Mouse (Mus musculus): ENCODE measurements around the gene Tk1. TPM values are rescaled to one million over a fixed set of nuclear protein-coding genes. Genes with fewer than 3 reads are reported as not detected.
A peak's percentile ranks its signal among the peaks of the same experiment; 100 is the strongest.
"Not testable (repeated sequence)": the region's sequence is repeated elsewhere in the genome, so short reads cannot be mapped to it uniquely, and the experiment has no call there.

Gene Tk1
- total RNA-seq, 2 experiments from 2014 or later, result 1.0 to 1.9 TPM

DNA sequence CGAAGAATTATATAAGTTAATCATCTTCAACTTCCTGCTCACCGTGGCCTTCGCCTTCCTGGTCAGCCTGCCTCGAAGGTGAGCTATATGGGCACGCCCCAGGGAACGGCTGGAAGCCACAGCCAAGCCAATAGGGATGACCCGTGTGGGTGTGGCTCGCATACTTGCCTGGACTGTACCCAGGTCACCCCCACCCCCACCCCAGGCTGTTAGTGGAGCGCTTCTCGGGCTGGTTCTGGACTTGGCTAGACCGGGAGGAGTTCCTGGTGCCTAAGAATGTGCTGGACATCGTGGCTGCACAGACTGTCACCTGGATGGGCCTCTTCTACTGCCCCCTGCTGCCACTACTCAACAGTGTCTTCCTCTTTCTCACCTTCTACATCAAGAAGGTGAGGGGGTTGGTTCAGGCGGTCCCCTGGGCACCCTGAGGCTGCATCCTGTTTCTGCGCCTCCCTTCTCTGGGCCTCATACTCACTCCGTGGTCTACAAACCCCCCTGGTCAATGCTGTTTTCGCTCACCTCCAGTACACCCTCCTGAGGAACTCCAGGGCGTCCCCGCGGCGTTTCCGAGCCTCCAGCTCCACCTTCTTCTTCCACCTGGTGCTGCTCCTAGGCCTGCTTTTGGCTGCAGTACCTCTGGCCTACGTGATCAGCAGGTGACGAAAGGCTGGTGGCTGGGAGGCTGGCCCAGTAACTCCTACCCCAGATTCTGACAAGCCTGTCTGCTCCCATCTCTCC lies 35.0 kb downstream of the Tk1 start:
- no peak overlapping the region for H3K27ac ChIP-seq

DNA sequence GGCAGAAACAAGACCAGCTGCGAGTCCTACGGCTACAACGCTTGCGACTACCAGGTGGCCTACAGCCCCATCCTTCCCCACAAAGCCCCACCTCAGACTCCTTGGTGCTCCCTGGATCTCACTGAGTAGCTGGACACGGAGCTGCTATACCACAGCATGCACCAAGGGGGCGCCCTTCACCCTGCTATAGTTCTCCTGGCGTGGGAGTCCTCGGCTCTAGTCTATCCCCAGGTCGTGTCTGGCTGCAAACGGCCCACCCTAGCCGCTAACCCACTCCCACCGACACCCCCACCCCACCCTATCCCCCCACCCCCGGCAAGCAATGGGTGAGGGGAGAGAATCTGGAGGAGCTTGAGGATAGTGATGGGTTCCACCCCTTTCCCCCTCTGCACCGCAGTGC lies 35.6 kb downstream of the Tk1 start:
- DNase-seq (ENCODE audit: low spot score in 2 of 2), result peak in 1 of 2 experiments; percentile 74
- Histone ChIP-seq H3K4me3 (no peak overlapping the region), H3K27ac (no peak overlapping the region)
- peak; percentile 89 for TF ChIP-seq CTCF (conservative IDR thresholded peaks at IDR 0.05)

More for the DNA sequence above, 35.0 kb downstream of the Tk1 start:
- H3K4me3 ChIP-seq, result no peak overlapping the region
- no peak; the same call in 1 of the 2 replicates for TF ChIP-seq CTCF (conservative IDR thresholded peaks at IDR 0.05)
- DNase-seq (ENCODE audit: low spot score in 2 of 2), result no peak

DNA sequence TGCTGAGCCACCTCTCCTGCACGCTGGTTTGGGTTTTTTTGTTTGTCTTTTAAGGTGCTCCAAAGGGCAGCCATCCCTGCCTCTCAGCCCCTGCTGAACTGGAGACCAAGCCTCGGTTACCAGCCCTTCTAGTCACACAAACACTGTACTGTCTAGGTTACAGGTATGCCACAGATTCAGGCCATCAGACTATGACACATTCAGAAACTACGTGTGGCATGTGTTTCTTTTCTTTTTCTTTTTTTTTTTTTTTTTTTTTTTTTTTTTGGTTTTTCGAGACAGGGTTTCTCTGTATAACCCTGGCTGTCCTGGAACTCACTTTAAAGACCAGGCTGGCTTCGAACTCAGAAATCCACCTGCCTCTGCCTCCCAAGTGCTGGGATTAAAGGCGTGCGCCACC lies 37.4 kb downstream of the Tk1 start:
- not testable (repeated sequence) for DNase-seq (ENCODE audit: low spot score in 2 of 2); H3K27ac ChIP-seq; H3K4me3 ChIP-seq

DNA sequence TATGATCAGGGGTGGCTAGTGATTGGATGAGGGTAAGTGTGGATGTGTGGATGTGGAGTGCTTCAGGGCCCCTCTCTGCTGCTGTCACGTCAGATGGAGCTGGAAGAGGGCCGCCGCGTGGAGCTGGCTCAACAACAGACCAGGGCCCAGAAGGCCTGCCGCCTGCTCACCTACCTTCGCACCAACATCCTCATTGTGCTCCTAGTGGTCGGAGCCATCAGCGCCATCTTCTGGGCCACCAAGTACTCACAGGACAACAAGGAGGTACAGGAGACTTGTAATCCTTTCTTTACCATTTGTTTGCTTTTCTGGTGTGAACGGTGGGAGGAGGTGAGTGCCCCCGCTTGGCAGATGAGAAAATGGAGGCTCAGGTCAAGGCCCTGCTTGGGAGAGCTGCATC lies 39.6 kb downstream of the Tk1 start:
- TF ChIP-seq CTCF (conservative IDR thresholded peaks at IDR 0.05), result peak; percentile 81
- no peak for DNase-seq (ENCODE audit: low spot score in 2 of 2)
- H3K4me3 ChIP-seq, result no peak overlapping the region
- H3K27ac ChIP-seq, result no peak overlapping the region

DNA sequence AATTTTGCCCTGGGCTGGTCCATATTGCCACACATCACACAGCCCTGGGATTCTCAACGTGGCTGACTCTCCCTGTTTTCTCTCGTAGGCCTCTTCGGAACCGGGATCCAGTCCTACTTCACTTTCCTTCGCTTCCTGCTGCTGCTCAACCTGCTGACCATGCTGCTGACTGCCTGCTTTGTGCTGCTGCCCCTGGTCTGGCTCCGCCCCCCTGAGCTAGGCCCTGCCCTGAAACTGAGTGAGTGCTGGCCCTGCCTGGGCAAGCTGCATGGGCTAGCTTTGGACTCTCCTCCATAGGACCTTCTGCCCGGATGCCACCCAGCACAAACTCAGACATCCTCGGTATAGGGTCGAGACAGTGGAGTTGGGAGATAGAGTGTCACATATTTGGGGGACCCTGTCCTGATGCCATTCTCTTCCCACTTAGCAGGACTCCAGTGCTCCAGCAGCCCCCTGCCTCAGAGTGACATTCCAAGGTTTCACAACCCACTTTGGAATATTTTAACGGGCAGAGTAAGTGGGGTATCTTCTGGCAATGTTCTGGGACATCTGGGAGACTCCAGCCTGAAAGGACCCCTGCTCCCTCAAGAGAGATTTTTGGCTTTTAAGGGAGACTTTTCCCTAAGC lies 42.1 kb downstream of the Tk1 start:
- Histone ChIP-seq H3K27ac (no peak overlapping the region), H3K4me3 (no peak overlapping the region)
- TF ChIP-seq CTCF (conservative IDR thresholded peaks at IDR 0.05), result no peak
- no peak for DNase-seq (ENCODE audit: low spot score in 2 of 2)

DNA sequence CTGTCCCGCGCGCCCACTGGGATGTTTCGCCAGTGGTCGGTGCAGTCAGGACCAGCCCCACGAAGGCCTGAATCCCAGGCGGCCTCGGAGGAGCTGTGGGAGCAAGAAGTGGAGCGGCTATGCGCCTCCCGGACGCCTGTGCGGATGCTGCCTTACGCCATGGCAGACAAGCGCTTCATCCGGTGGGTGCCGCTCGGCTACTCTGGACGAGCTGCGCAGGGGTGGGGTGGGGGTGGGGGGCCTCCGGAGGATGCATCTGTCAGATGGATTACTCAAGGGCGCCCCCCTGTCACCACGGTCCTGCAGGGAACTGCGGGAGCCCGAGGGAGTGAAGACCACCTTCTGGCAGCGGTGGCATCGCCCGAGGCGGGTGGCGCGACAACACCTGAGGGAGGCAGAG lies 42.8 kb downstream of the Tk1 start:
- no peak for DNase-seq (ENCODE audit: low spot score in 2 of 2)
- Histone ChIP-seq H3K27ac (peak overlapping the region; percentile 52), H3K4me3 (peak overlapping the region; percentile 43)
- peak; percentile 91 for TF ChIP-seq CTCF (conservative IDR thresholded peaks at IDR 0.05)

DNA sequence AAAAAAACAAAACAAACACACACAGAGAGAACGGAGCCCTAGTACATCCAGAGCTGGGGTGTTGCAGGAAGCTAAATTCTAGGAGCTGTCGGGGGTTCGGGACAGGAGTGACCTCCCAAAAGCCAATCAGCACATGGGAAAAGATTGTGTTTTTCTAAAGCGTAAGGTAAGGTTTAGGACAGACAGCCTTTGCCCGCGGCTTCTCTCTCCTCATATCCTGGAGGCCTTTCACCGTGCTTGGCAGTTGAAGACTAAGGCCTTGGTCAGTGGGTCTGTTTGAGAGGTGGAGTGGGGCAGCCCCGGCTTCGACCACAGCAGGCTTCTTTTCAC lies 43.2 kb downstream of the Tk1 start:
- peak overlapping the region; percentile 43 for H3K4me3 ChIP-seq
- H3K27ac ChIP-seq, result peak overlapping the region; percentile 52
- TF ChIP-seq CTCF (conservative IDR thresholded peaks at IDR 0.05), result no peak
- DNase-seq (ENCODE audit: low spot score in 2 of 2), result no peak

DNA sequence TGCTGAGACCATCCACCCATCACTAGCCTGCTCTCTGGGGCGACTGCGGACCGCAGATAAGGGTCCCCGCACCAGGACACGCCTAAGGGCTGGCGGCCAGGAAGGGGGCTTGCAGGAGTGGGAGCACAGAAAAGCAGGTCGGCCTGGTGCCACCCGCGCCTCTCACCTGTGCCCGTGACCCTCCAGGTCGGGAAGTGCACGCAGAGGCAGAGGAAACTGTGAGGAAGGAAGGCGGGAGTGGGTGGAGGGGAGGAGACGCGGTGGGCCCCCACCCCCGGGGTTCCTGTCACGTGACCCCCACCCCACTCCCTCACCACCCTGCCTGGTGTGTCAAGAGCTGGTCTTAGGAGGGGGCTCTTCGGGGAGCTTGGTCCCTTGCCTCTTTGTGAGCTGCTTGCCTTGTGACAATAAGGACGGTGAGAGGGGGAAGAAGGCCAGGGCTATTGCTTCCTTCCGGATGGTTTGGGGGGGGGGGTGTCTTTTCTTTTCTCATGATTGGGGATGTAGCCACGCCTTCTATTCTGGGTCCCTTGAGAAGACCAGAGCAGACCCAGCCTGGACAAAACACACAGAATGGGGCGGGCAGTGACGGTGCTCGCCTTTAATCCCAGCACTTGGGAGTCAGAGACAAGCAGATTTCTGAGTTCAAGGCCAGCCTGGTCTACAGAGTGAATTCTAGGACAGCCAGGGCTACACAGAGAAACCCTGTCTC lies 43.7 kb downstream of the Tk1 start, which contains the start of the genes Tmc8 and Tmc6:
TSS of gene Tmc8 (plus strand) at position 84 of the 712 bp plus-strand sequence.
TSS of gene Tmc6 (minus strand) at position 206 of the 712 bp plus-strand sequence.
- H3K27ac ChIP-seq, result peak within 1 kb of the TSS; percentile 89
- TF ChIP-seq CTCF (conservative IDR thresholded peaks at IDR 0.05), result no peak
- no peak for DNase-seq (ENCODE audit: low spot score in 2 of 2)
- peak within 1 kb of the TSS; percentile 50 for H3K4me3 ChIP-seq

DNA sequence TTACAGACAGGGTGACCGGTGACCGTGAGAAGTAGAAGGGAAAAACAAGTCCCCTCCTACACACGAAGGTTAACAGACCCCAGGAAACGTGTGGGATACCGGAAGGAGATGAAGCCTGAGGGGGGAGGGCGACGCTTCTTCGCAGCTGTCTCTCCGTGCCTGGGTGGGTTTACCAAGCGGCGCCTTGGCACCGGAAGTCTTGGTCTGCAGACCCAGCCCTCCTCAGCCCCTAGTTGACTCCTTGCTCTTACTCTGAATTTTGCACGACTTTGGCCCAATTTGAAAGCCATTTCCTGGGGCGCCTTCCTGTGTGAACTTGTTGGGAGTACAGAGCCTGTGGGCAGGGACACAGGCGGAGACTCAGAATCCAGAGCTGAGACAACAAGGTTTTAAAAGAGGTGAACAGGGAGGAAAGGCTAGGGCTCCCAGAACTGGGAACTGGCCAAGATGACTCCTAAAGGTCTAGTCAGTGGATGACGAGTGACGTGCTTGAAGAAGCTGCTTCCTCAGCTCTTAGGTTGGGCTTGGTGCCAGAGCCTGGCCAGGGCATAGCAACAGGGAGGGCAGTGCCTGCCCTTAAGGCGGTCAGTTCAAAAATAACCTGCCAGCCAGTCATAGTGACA lies 44.6 kb downstream of the Tk1 start:
- H3K4me3 ChIP-seq, result no peak overlapping the region; the same call in 1 of the 2 replicates
- no peak for DNase-seq (ENCODE audit: low spot score in 2 of 2)
- TF ChIP-seq CTCF (conservative IDR thresholded peaks at IDR 0.05), result no peak
- peak overlapping the region; percentile 89; the same call in 1 of the 2 replicates for H3K27ac ChIP-seq

DNA sequence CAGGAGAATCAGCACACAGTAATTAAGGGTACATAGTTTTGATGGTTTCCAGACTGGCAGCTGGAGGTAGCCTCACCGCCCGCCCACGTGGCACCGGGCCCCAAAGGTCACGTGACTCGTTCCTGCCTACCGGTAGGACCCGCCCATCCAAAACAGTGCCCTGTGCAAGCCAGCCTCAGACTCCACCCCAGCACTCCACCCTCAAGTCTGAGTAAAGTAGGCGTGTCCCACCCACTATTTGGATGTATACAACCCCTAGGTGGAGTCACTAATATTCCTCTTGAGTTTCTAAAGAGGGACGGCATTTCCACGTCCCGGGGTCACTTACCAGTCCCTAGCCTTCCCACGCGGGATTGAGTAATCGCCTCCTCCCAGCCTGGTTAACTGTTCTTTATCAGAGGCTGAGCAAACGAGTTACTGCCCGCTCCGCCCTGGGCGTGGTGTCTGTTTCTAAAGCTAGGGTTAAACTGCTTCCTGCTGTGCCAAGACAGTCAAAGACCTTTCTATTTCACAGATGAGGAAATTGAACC lies 45.2 kb downstream of the Tk1 start:
- peak overlapping the region; percentile 50 for H3K4me3 ChIP-seq
- peak; percentile 26 for TF ChIP-seq CTCF (conservative IDR thresholded peaks at IDR 0.05)
- DNase-seq (ENCODE audit: low spot score in 2 of 2), result no peak
- peak overlapping the region; percentile 89 for H3K27ac ChIP-seq

DNA sequence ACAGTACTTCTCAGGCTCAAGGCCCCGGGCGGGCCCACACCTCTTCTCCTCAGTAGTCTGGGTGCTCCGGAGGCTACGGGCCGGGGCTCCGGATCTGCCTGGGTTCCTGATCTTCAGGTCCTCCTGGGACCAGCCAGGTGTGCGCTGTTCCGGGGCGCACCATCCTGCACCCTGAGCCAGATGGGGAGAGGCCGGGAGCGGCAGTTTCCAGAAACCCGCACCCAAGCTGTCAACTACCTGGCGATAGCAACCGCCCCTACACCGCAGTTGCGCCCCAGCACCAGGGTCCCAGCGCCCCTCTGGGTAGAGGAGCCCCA lies 45.7 kb downstream of the Tk1 start:
- H3K4me3 ChIP-seq, result peak overlapping the region; percentile 50
- TF ChIP-seq CTCF (conservative IDR thresholded peaks at IDR 0.05), result no peak

DNA sequence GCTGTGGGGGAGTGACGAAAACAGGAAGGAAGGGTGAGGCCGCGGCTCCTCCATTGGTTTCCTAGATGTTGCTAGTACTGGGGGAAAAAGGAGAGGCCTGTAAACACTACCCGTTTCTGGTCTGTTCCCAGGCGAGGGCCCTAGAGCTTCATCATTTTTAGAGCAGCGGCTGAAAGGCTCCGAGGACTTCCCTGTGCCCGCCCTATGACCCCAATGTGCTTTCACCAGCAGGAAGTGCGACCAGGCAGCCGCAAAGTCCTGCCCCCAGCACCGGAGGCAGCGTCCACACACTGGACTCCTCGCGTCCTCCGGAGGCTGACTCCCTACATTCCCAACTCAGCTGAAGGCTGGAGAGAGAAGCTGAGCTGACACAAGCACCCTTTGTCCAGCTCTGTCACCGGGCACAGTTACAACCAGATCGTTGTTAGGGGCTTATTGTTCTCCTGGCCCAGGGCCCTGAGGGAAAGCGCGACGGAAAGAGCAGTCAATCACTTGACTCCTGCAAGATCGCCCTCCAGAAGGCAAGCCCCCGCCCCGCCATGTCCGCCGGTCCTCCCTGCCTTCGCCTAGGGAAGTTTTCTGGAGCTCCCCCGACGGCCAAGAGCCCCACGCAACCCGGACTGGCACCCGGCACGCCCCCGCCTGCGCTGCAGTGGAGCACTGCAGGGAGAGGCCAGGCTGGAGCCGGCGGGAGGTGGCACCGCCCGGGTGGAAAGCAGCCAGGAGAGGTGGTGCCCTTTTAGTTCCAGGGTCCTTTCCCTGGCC lies 46.3 kb downstream of the Tk1 start:
- TF ChIP-seq CTCF (conservative IDR thresholded peaks at IDR 0.05), result no peak
- no peak for DNase-seq (ENCODE audit: low spot score in 2 of 2)
- H3K4me3 ChIP-seq, result peak overlapping the region; percentile 50
- peak overlapping the region; percentile 89 for H3K27ac ChIP-seq

More for the DNA sequence above, 45.7 kb downstream of the Tk1 start:
- H3K27ac ChIP-seq, result peak overlapping the region; percentile 89
- DNase-seq (ENCODE audit: low spot score in 2 of 2), result no peak

Data from layer of hippocampus, adult 2 months (tissue).